Mouse (Mus musculus) splenic B cell, adult 2 months (primary cell): ENCODE data around the gene Prrc2b.

Source experiments
- DNase-seq: peaks from one replicate; pipeline ENCODE4 v3.0.0-alpha.2; 2011; ENCODE audit warnings: low read depth, low spot score
- H3K27me3 ChIP-seq: 2 replicates; pipeline ENCODE4 v1.6.1; 2012; ENCODE audit warnings: mild to moderate bottlenecking, low read length, moderate library complexity, mixed read lengths; ENCODE audit not compliant: control insufficient read depth, poor library complexity, insufficient read depth, severe bottlenecking
- H3K36me3 ChIP-seq: 2 replicates; pipeline ENCODE4 v1.6.1; 2012; ENCODE audit warnings: mild to moderate bottlenecking, low read length, moderate library complexity, mixed read lengths; ENCODE audit not compliant: control insufficient read depth, poor library complexity, insufficient read depth, severe bottlenecking

The Prrc2b gene

DNA sequence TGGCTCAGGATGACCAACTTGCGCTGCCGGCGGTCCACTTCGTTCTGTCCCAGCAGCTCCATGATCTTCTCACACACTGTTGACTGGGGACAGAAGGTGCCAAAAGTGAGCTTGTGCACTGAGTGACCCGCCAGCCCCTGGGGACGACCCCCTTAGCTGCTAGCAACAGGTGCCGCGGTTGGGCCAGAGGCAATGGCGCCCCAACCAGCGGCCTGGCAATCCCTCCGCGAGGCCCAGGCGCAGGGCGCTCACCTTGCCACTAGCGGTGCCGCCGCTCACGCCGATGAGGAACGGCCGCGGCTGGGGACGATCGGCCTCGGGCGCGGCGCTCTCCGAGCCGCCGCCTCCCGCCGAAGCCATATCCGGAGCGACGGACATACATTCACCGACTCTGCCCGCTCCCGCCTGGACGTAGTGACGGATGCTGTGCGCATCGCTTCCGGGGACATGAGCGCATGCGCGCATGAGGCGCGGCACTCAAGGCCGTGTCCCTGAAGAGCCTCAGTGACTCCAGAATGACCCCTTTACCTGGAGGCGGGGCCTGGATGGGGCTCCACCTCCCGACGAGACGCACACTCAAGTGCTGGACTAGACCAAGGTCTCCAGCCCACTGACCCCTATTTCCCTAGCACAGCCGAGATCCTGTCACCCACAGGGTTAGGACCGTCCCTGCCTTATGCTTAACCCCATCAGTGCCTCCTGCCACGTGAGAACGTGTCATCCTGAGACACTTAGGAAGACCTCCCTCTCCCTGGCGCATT lies 109.0 kb downstream of the Prrc2b start, which contains the start of gene Uck1:
Gene Uck1 (minus strand): TSS at position 503 of the 761 bp plus-strand sequence.
- DNase-seq: peak; percentile 94
- no peaks in the 10 kb centered on the region for H3K27me3 ChIP-seq
- H3K36me3 ChIP-seq: no peaks in the 10 kb centered on the region

DNA sequence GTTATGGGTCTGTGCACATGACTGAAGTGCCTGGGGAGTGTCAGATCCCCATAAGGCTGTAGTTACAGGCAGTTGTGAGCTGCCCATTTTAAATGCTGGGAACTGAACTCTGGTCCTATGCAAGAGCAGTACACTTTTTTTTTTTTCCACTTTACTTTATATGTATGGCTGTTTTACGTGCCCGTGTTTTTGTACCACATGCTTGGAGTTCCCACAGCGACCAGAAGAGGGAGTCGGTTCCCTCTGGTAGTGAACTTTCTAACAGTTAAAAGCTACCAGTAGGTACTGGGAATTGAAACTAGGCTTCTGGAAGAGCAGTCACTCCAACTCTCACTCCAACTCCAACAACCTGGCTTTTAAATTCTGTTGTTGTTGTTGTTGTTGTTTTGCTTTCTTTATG lies 109.8 kb downstream of the Prrc2b start:
- H3K27me3 ChIP-seq: no peaks in the 10 kb centered on the region
- DNase-seq: peak; percentile 86

DNA sequence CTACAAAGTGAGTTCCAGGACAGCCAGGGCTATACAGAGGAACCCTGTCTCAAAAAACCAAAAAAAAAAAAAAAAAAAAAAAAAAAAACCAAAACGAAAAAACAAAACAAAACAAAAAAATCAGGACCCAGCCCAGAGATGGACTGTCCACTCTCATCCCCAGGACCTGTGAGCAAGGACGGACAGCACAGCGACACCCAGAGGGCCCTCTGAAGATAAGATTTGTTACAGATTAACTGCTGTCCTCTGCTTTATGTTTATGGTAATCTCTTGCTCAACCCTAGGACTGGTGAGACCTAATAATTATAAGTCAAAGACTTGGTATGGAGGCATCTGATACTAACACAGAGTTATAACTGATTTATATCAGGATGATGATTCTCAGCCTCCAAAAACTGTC lies 124.9 kb downstream of the Prrc2b start:
- H3K36me3 ChIP-seq: peaks cover 6% of the 10 kb centered on the region; the same call in 1 of the 2 replicates
- no peak for DNase-seq
- H3K27me3 ChIP-seq: no peaks in the 10 kb centered on the region

More for the DNA sequence above, 109.8 kb downstream of the Prrc2b start:
- H3K36me3 ChIP-seq: no peaks in the 10 kb centered on the region

DNA sequence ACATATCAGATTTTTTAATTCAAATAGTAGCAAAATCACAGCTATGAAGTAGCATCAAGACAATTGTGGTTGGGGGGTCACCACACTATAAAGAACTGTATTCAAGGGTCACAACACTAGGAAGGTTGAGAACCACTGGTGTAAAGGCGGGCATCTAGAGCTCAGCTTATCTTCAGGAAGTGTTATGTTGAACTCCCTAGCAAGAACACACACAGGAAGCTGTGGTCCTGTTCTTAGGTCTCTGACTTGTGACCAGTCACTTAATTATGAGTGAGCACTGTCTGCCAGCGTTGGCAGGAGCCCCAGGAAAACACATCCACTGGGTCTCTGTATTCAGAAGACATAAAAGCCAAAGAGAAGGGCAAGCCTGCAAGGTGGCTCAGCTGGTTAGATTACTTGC lies 131.4 kb downstream of the Prrc2b start:
- DNase-seq: no peak
- H3K27me3 ChIP-seq: no peaks in the 10 kb centered on the region
- H3K36me3 ChIP-seq: peaks cover 6% of the 10 kb centered on the region; the same call in 1 of the 2 replicates

DNA sequence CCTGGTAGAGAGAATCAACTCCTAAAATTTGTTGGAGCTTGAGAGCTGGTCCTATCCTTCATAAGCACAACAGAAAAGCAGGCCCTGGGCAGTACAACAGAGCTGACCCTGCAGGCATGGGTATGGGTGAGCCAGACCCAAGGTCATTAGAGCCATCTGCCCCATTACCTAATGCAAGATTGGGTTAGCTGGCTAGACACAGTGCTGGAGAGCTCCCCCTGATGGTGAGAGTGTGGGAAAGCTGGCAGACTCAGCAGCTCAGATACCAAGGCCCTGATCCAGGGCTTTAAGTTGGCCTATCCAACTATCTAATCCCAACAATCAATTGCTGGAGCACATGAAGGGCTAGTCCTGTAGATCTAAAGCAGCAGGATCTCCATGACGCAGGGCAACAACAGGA lies 131.8 kb downstream of the Prrc2b start:
- Histone ChIP-seq H3K27me3 (no peaks in the 10 kb centered on the region), H3K36me3 (peaks cover 6% of the 10 kb centered on the region; the same call in 1 of the 2 replicates)
- peak; percentile 78 for DNase-seq

DNA sequence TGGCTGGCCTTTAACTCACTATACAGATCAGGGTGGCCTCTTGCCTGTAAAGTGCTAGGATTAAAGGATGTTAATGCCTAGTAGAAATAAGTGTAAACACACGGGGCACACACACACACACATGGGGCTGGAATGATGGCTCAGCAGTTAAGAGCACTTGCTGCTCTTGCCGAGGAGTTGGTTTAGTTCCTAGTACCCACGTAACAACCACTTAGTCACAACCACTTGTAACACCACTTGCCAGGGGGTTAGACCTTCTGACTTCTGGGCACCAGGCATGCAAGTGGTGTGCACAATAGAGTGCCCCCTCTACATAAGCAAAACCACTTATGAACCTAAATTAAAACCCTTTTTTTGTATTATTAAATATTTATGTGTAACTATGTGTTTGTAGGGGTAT lies 133.1 kb downstream of the Prrc2b start:
- no peaks in the 10 kb centered on the region for H3K36me3 ChIP-seq
- no peak for DNase-seq
- no peaks in the 10 kb centered on the region for H3K27me3 ChIP-seq
